Mouse (Mus musculus) small intestine, adult 2 months (tissue): ENCODE measurements around the gene Pde4dip.

Source experiments
- CTCF ChIP-seq: fragments of 200-500 bp; IDR thresholded peaks from 2 replicates; pipeline ENCODE4 v1.5.1; 2012; ENCODE audit warnings: low read depth, mild to moderate bottlenecking, control low read depth, inconsistent platforms, low read length, moderate library complexity, mixed read lengths; ENCODE audit not compliant: insufficient replicate concordance, insufficient read length; ENCODE audit errors: extremely low read depth
- POLR2A ChIP-seq: fragments of 200-500 bp; IDR thresholded peaks from 2 replicates; pipeline ENCODE4 v1.6.1; 2012; ENCODE audit warnings: low read depth, mild to moderate bottlenecking, control low read depth, inconsistent platforms, low read length, moderate library complexity

GRCm38 (mm10) chr3:97719116-97719515 lies 169.4 kb downstream of the Pde4dip start:
- no peak for TF ChIP-seq CTCF
- TF ChIP-seq POLR2A, result no peak
